Mouse (Mus musculus) MEL (cell line): ENCODE data around the gene Gm12185.

Source experiments
- CTCF ChIP-seq, 3 experiments: IDR thresholded peaks in 2 of 3; conservative IDR thresholded peaks in 1 of 3; 2 replicates each; pipeline ENCODE4 v1.5.1; 2011 to 2012; ENCODE audit warnings: low read length in 3 of 3, low read depth in 2 of 3, mild to moderate bottlenecking in 2 of 3, improper control_type of control experiment in 1 of 3, inconsistent platforms in 1 of 3, mixed read lengths in 1 of 3, moderate library complexity in 1 of 3; ENCODE audit not compliant: control insufficient read depth in 1 of 3, insufficient read depth in 1 of 3, poor library complexity in 1 of 3, severe bottlenecking in 1 of 3
- MEF2A ChIP-seq: IDR thresholded peaks from 2 replicates; pipeline ENCODE4 v1.6.1; 2014; ENCODE audit warnings: low read depth, mild to moderate bottlenecking, inconsistent platforms, low read length, improper control_type of control experiment; ENCODE audit not compliant: poor library complexity, insufficient replicate concordance, severe bottlenecking; ENCODE audit errors: extremely low read depth
- ZC3H11A ChIP-seq: IDR thresholded peaks from 2 replicates; pipeline ENCODE4 v1.6.1; 2012; ENCODE audit warnings: low read depth, mild to moderate bottlenecking, inconsistent platforms, low read length, improper control_type of control experiment
- ZNF384 ChIP-seq: IDR thresholded peaks from 2 replicates; pipeline ENCODE4 v1.6.1; 2012; ENCODE audit warnings: low read depth, mild to moderate bottlenecking, inconsistent platforms, low read length, improper control_type of control experiment

- TF ChIP-seq CTCF (IDR thresholded peaks at IDR 0.05 in 2 of 3, conservative IDR thresholded peaks at IDR 0.05 in 1 of 3; ENCODE audit: control insufficient read depth in 1 of 3, insufficient read depth in 1 of 3, low read depth in 2 of 3, low read length in 3 of 3, poor library complexity in 1 of 3, severe bottlenecking in 1 of 3) (peak in 1 of 3 experiments; percentile 33; a peak in 2 of 6 replicates), ZC3H11A (no peak), ZNF384 (no peak), MEF2A (no peak)
Measured at GRCm38 (mm10) chr11:48862784-48863319, 129.2 kb downstream of the Gm12185 start.
